Mouse (Mus musculus) embryonic facial prominence, embryonic 10.5 days (tissue): Measurements from ENCODE around the gene Bmp5. TPM values are rescaled to one million over a fixed set of nuclear protein-coding genes. Genes with fewer than 3 reads are reported as not detected.
A peak's percentile ranks its signal among the peaks of the same experiment; 100 is the strongest.

Experiments
- DNase-seq: peaks from one replicate; pipeline ENCODE4 v3.0.0-alpha.2; 2017; ENCODE audit warnings: low spot score
- H3K27ac ChIP-seq: fragments of 300-500 bp; sonication (generic); replicated peaks from 2 replicates; pipeline ENCODE4 v1.5.1; 2016; ENCODE audit warnings: mild to moderate bottlenecking
- H3K27me3 ChIP-seq: fragments of 300-500 bp; sonication (generic); replicated peaks from 2 replicates; pipeline ENCODE4 v1.6.1; 2016; ENCODE audit warnings: low read depth, mild to moderate bottlenecking; ENCODE audit not compliant: poor library complexity, severe bottlenecking
- H3K36me3 ChIP-seq: fragments of 300-500 bp; sonication (generic); replicated peaks from 2 replicates; pipeline ENCODE4 v1.6.1; 2016; ENCODE audit warnings: mild to moderate bottlenecking, moderate library complexity
- H3K4me1 ChIP-seq: fragments of 300-500 bp; sonication (generic); 2 replicates; pipeline ENCODE4 v1.6.1; 2016
- H3K4me3 ChIP-seq: fragments of 300-500 bp; sonication (generic); 2 replicates; pipeline ENCODE4 v1.5.1; 2016; ENCODE audit warnings: mild to moderate bottlenecking, moderate library complexity
- H3K9me3 ChIP-seq: fragments of 300-500 bp; sonication (generic); 2 replicates; pipeline ENCODE4 v1.6.1; 2016; ENCODE audit warnings: mild to moderate bottlenecking
- WGBS: fragments of 180-500 bp; shearing (Covaris S2); methylation state at CpG from one replicate; pipeline ENCODE4 v1.1.7; 2016; 5-methylcytosine and 5-hydroxymethylcytosine counted together
- polyA plus RNA-seq: library from polyadenylated mRNA; unstranded; fragments of >200 nt; fragmentation: Nextera tagmentation; extraction: Ambion mirVana; gene quantifications from 2 replicates; pipeline ENCODE4 v1.2.1, GENCODE M21; 2016

Gene Bmp5
- polyA plus RNA-seq, result 3.5 and 4.5 TPM in 2 replicates

- DNase-seq, result no peak
- Histone ChIP-seq H3K9me3 (no peaks in the 10 kb centered on the region), H3K4me1 (peaks cover 32% of the 10 kb centered on the region), H3K27ac (peak within 1 kb of the TSS; percentile 67), H3K27me3 (no peaks in the 10 kb centered on the region), H3K36me3 (no peaks in the 10 kb centered on the region), H3K4me3 (peak within 1 kb of the TSS; percentile 50)
- 14% methylated on average over 7 of the region's 7 CpGs for WGBS
These were observed at the start of gene Bmp5 for GRCm38 (mm10) chr9:75775129-75775845. Bmp5 (plus strand) TSS chr9:75775364.

GRCm38 (mm10) chr9:75760075-75760474, 15.1 kb upstream of the Bmp5 start:
- no peaks in the 10 kb centered on the region for H3K9me3 ChIP-seq
- no peak overlapping the region for H3K4me3 ChIP-seq
- H3K4me1 ChIP-seq, result no peaks in the 10 kb centered on the region
- 39% methylated on average over 5 of the region's 5 CpGs for WGBS
- H3K27me3 ChIP-seq, result no peaks in the 10 kb centered on the region
- no peak for DNase-seq
- no peaks in the 10 kb centered on the region for H3K36me3 ChIP-seq
- no peak overlapping the region for H3K27ac ChIP-seq

DNA sequence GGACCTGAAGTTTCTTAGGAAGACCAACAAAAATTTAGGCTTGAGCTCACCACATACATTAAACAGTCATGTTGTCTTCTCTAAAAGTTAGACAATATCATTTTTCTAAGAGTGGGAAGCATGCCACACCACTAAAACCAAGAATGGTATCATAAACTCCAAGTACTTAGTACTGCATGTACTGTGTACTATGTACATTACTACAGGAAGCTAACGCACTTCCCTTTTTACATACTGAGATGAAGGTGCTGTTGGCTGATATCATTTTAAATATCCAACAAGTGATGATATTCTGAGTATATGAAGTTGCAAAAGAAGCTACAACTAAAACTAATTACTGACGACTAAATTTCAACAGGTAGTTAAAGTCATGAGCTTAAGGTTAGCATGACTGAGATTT, 13.6 kb upstream of the Bmp5 start:
- Histone ChIP-seq H3K27ac (no peak overlapping the region), H3K9me3 (no peaks in the 10 kb centered on the region), H3K4me1 (no peaks in the 10 kb centered on the region), H3K27me3 (no peaks in the 10 kb centered on the region), H3K4me3 (no peak overlapping the region), H3K36me3 (no peaks in the 10 kb centered on the region)
- DNase-seq, result no peak
- 92% methylated on average over 2 of the region's 2 CpGs for WGBS

DNA sequence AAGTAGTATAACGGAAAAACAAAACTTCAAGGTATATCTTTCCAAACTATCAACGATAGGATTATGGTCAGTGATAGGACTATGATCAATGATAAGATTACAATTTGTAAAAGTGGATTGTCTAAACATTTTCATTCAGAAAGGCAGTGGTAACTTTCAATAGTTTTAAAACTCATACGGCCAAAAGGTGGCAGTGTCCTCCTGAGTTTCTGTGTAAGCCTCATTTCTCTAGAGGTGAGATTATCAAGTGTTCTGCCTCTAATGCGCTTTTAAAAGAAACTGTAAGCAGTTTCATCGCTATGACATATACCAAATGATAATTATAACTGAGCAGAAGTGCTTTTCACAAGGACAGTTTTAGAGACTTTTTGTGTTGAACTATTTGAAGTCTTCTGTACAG, 12.7 kb upstream of the Bmp5 start:
- DNase-seq, result no peak
- Histone ChIP-seq H3K27ac (no peak overlapping the region), H3K9me3 (no peaks in the 10 kb centered on the region), H3K4me3 (no peak overlapping the region), H3K36me3 (no peaks in the 10 kb centered on the region), H3K27me3 (no peaks in the 10 kb centered on the region), H3K4me1 (no peaks in the 10 kb centered on the region)
- 38% methylated on average over 5 of the region's 5 CpGs for WGBS

- no peak for DNase-seq
- H3K4me1 ChIP-seq, result no peaks in the 10 kb centered on the region
- no peaks in the 10 kb centered on the region for H3K36me3 ChIP-seq
- H3K4me3 ChIP-seq, result no peak overlapping the region
- no peak overlapping the region for H3K27ac ChIP-seq
- H3K9me3 ChIP-seq, result no peaks in the 10 kb centered on the region
- no peaks in the 10 kb centered on the region for H3K27me3 ChIP-seq
- 91% methylated on average over 7 of the region's 7 CpGs for WGBS
These were observed 10.4 kb upstream of the Bmp5 start for GRCm38 (mm10) chr9:75764792-75765191.

DNA sequence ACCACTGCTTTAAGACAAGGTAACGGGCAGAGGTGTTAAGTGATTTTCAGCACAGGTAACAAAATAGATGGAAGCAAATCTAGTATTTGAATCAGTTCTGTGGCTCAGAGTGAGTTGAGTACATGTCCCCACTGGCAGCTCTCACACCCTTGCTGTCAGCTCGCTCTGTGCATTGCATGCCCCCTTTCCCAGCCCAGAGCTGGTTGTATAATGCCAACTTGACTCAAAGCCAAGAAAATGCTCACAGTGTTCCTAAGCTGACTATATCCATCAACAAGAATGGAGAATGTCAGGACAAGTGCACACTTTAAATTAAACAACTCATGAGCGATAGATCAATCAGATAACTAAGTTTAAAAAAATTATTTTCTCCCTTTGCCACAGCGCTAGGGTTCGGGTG, 8.6 kb upstream of the Bmp5 start:
- H3K36me3 ChIP-seq, result no peaks in the 10 kb centered on the region
- no peak for DNase-seq
- H3K9me3 ChIP-seq, result no peaks in the 10 kb centered on the region
- no peak overlapping the region for H3K4me3 ChIP-seq
- H3K27ac ChIP-seq, result no peak overlapping the region
- H3K4me1 ChIP-seq, result no peaks in the 10 kb centered on the region
- 94% methylated on average over 5 of the region's 5 CpGs for WGBS
- no peaks in the 10 kb centered on the region for H3K27me3 ChIP-seq

- Histone ChIP-seq H3K9me3 (no peaks in the 10 kb centered on the region), H3K4me3 (no peak overlapping the region), H3K27me3 (no peaks in the 10 kb centered on the region), H3K27ac (no peak overlapping the region), H3K4me1 (peaks cover 3% of the 10 kb centered on the region; the same call in 1 of the 2 replicates), H3K36me3 (no peaks in the 10 kb centered on the region)
- WGBS, result 73% methylated on average over 3 of the region's 3 CpGs
- no peak for DNase-seq
These were observed 6.1 kb upstream of the Bmp5 start for GRCm38 (mm10) chr9:75769042-75769441.

DNA sequence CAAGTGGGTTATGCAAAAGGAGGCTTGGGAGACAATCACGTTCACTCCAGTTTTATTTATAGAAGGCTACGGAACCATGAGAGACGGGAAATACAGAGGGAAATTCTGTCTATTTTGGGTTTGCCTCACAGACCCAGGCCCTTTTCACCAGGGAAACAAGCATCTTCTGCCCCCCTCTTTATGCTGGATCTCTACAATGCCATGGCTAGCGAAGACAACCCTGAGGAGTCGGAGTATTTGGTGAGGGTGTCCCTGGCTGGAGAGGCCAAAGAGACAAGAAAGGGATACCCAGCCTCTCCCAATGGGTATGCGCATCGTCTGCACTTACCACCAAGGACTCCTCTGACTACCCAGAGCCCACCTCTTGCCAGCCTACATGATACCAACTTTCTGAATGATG, 989 bp downstream of the Bmp5 start:
- WGBS, result 18% methylated on average over 7 of the region's 7 CpGs
- Histone ChIP-seq H3K27ac (peak overlapping the region; percentile 67; the same call in 1 of the 2 replicates), H3K4me1 (peaks cover 38% of the 10 kb centered on the region), H3K9me3 (no peaks in the 10 kb centered on the region), H3K4me3 (peak overlapping the region; percentile 50), H3K36me3 (no peaks in the 10 kb centered on the region), H3K27me3 (no peaks in the 10 kb centered on the region)
- DNase-seq, result no peak

GRCm38 (mm10) chr9:75778762-75779346, 3.7 kb downstream of the Bmp5 start:
- Histone ChIP-seq H3K27ac (no peak overlapping the region), H3K9me3 (no peaks in the 10 kb centered on the region), H3K4me1 (peaks cover 44% of the 10 kb centered on the region), H3K36me3 (no peaks in the 10 kb centered on the region), H3K4me3 (peak overlapping the region; percentile 31), H3K27me3 (no peaks in the 10 kb centered on the region)
- DNase-seq, result no peak
- WGBS, result 49% methylated on average over 9 of the region's 9 CpGs

- Histone ChIP-seq H3K27ac (no peak overlapping the region), H3K4me3 (no peak overlapping the region), H3K36me3 (no peaks in the 10 kb centered on the region), H3K9me3 (no peaks in the 10 kb centered on the region), H3K4me1 (peaks cover 28% of the 10 kb centered on the region), H3K27me3 (no peaks in the 10 kb centered on the region)
- DNase-seq, result no peak
- WGBS, result 16% methylated on average over 5 of the region's 5 CpGs
These were observed 5.6 kb downstream of the Bmp5 start for GRCm38 (mm10) chr9:75780558-75781276.

- Histone ChIP-seq H3K36me3 (no peaks in the 10 kb centered on the region), H3K9me3 (no peaks in the 10 kb centered on the region), H3K27me3 (no peaks in the 10 kb centered on the region), H3K27ac (no peak overlapping the region), H3K4me3 (no peak overlapping the region), H3K4me1 (peaks cover 22% of the 10 kb centered on the region)
- DNase-seq, result no peak
- WGBS, result 27% methylated on average over 5 of the region's 5 CpGs
These were observed 6.4 kb downstream of the Bmp5 start for GRCm38 (mm10) chr9:75781600-75781999.

DNA sequence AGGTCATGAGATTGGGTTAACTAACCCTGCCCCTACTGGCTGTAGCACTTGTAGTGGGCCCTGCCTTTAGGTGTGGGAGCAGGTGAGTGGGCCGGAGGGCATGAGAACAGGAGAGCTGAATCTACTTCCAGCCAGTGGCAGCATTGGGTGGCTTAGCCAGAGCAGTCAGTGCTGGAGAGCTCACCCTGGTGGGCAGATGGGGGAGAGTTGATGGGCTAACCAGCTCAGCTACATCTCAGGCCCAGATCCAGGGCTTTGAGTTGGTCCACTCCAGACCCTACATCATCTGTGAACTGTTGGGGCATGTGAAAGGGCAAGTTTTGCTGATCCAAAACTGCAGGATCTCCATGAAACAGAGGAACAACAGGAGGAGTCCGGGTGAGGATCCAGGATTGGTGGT, 8.4 kb downstream of the Bmp5 start:
- 94% methylated on average over 2 of the region's 2 CpGs for WGBS
- H3K9me3 ChIP-seq, result no peaks in the 10 kb centered on the region
- H3K4me3 ChIP-seq, result no peak overlapping the region
- H3K27me3 ChIP-seq, result no peaks in the 10 kb centered on the region
- no peak overlapping the region for H3K27ac ChIP-seq
- H3K36me3 ChIP-seq, result no peaks in the 10 kb centered on the region
- peaks cover 17% of the 10 kb centered on the region for H3K4me1 ChIP-seq
- no peak for DNase-seq

- 89% methylated on average over 5 of the region's 5 CpGs for WGBS
- H3K27me3 ChIP-seq, result no peaks in the 10 kb centered on the region
- no peaks in the 10 kb centered on the region for H3K36me3 ChIP-seq
- H3K9me3 ChIP-seq, result no peaks in the 10 kb centered on the region
- peaks cover 12% of the 10 kb centered on the region for H3K4me1 ChIP-seq
- no peak overlapping the region for H3K27ac ChIP-seq
- no peak overlapping the region for H3K4me3 ChIP-seq
- no peak for DNase-seq
These were observed 10.8 kb downstream of the Bmp5 start for GRCm38 (mm10) chr9:75785959-75786358.
